Mouse (Mus musculus): ENCODE results near the gene Cfap52. TPM values are rescaled to one million over a fixed set of nuclear protein-coding genes. Genes with fewer than 3 reads are reported as not detected.
A peak's percentile ranks its signal among the peaks of the same experiment; 100 is the strongest.

Gene Cfap52
- polyA plus RNA-seq (2017; shearing (Covaris generic)), result not detected

- peak; percentile 63 for ATAC-seq
These were observed at the start of gene Cfap52 for GRCm38 (mm10) chr11:67965242-67965883. TSS of gene Cfap52 (minus strand) at chr11:67965651.

- ATAC-seq, result no peak
These were observed 46.8 kb upstream of the Cfap52 start for GRCm38 (mm10) chr11:68012207-68012606.

DNA sequence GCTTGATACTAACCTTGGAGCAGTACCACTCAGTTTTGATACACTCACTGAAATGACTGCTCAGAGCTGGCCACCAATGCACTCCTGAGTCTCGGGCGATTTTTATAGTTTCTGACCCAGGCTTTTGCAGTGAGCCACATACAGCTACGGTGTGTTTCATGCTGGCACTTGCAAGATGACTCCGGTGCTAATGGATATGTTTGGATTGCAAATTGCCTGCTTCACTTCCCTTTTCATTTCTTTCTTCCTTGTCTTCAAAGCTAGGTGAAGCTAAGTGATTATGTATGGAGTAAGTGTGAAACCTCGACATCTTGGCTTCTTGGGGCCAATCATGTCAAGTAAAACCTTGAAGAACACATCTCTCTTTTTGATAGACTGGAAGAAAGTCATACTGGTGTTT is 43.9 kb upstream of the Cfap52 start:
- no peak for ATAC-seq

DNA sequence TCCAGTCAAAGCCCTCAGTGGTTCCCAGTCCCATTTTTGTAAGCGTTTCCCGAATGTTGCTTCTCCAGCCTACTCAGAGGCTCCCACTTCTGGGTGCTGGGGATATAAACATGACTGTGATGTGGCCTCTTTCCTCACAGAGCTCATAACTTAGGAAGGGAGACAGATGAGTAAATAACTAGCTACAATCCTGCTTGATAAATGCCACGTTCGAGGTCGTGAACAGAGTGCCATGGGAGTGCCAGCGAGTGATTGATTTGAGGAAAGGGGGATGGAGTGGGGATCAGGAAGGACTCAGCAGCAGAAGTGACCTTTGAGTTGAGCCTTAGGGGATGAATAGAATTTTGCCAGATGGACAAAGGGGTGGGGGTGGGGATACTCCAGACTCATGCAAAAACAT is 42.2 kb upstream of the Cfap52 start:
- no peak for ATAC-seq

DNA sequence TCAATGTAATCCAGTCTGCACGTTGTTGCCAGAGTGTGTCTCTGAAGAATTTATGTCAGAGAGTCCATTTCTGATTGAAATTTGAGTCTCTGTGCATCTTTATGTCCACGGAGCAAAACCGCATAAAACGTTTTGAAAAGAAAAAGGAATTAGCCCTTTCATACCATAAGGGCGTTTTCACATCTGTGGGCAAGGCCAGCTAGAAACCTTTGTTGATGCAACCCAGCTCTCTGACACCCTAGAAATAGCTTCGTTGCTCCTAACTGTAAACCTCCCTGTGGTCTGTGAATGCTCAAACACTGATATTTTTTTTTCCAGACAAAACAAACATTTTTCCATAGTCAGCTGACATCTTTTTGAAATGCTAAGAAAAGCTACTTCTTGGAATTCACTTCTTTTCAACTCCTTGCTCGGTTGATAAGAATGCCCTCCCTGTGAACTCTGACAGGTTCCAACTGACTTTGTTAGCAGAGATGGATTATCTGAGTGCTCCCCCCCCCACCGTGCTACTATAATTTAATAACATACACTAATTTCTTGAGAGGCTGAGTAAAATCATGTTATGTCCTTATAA is 40.9 kb upstream of the Cfap52 start:
- no peak for ATAC-seq

- no peak for ATAC-seq
These were observed 38.7 kb upstream of the Cfap52 start for GRCm38 (mm10) chr11:68004191-68004590.

GRCm38 (mm10) chr11:67999629-68000028 is 34.2 kb upstream of the Cfap52 start:
- no peak for ATAC-seq

GRCm38 (mm10) chr11:67998905-67999304 is 33.5 kb upstream of the Cfap52 start:
- no peak for ATAC-seq

DNA sequence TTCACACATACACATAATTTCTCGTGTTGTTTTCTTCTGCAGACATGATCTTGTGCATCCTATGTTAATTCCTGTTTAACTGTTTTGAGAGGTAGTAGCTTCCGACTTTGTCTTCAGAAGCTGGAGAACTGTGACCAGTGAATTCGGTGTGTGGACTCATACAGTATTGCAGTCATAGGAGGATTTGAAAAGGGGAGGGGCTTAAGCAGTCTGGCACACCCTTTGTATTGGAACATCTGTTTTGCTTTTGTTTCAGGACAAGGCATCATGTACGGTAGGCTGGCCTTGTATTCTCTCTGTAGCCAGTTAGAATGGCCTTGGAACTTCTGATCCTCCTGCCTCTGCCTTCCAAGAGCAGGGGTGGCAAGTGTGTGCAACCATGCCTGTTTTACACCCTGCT is 30.5 kb upstream of the Cfap52 start:
- no peak for ATAC-seq

DNA sequence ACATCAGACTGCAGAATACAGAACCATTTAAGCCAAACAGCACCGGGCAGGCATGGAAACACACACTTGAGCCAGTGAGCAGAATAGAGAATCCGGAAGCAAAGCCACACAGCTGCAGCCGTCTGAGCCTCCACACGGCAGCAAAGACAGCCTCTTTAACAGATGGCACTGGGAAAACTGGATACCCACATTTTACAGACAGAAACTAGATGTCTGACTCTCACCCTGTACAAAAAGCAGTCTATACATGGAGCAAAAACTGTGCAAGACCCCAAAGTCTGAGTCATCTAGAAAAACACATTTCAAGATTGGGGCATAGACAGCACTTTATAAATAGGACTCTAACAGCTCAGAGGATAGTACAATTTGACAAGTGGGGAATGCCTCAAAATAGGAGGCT is 25.8 kb upstream of the Cfap52 start:
- no peak for ATAC-seq

DNA sequence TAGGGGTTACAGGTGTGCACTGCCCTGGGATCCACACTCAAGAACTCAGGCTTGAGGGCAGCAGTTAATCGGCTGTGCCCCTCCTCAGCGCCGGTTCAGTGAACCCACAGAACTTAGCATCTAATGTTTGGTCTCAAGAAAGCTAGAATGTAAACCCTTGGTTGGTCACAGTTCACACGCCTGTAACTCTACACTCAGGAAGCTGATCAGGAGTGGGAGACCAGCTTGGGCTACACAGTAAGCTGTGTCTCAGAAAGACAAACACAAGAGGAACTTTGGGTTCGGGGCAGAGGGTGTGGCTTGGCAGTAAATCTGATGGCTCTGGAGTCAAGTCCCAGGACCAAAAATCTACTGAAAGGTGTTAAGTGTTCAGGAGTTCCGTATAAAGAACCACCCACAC is 18.1 kb upstream of the Cfap52 start:
- ATAC-seq, result no peak

- ATAC-seq, result no peak
These were observed 9.8 kb upstream of the Cfap52 start for GRCm38 (mm10) chr11:67975252-67975651.

DNA sequence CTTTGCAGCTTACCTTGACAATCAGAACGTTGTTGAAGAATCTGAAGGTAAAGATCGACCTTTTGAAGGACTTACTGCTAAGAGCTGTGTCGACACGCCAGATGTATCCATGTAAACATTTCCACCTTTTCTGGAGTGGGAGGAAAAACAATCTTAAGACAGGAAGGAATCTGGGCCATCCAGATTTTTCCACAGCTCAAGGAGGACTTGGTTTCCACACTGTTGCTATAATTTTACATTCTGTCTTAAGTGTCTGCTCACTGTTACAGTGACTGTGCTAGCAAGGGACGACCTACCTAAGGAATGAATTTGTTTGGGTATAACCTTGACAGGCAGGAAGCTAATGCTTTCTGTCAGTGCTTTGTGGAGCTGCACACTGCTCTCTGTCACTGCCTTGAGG is 7.8 kb upstream of the Cfap52 start:
- no peak for ATAC-seq

GRCm38 (mm10) chr11:67972606-67973005 is 7.2 kb upstream of the Cfap52 start:
- ATAC-seq, result no peak

DNA sequence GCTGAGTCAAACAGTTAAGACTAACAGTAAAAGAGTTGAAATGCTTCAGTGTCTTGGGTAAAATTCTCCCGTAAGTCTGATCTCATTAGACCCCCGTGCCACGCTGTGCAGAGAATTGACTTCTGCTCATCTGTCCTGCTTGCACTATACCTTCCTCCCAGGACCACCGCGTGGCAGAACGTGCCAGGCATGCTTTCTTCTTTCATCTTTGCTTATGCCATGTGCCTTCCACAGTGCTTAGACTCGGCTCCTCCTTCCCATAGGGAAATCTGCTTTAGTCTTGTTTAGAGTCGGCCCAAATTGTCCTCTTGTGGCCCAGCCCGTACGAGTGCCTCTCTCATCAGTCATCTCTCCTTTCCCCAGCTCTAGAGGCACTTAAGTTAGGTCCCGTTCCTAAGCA is 2.4 kb upstream of the Cfap52 start:
- ATAC-seq, result no peak

GRCm38 (mm10) chr11:67965905-67966878 is 741 bp upstream of the Cfap52 start, which contains the start of gene Stx8:
TSS of gene Stx8 (plus strand) at chr11:67966193.
- ATAC-seq, result peak; percentile 92

DNA sequence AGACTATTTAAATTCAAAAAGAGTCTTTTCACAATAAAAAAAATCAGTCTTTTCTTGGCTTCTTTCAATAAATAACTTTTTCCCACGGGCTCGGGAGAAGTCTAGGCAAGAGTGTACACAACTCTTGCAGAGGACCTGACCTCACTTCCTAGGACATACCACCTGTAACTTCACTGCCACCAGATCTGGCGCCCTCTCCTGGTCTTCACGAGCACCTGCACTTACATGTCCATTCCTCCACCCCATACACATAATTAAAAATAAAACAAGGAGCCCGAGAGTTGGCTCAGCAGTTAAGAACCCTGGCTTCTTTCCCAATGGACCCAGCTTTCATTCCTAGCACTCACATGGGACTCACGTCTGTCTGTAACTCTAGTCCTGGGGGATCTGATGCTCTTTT is 1.3 kb downstream of the Cfap52 start:
- ATAC-seq, result no peak

DNA sequence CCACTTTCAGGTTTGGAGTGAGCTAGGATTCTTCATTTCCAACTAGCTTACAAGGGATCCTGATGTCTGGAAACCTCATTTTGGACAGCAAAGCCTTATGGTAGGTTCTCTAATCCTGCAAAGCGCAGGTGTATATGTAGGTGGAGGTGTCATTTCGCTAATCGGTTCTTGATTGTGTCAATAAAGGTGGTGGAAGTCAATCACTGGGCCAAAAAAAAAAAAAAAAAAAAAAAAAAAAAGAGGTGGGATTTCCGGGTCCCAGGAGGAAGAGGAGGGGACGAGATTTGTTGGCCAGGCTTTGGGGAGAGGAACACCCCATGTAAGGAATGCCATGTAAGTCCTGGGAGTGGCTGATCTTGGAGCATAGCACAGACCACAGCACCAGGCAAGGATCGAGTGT is 11.0 kb downstream of the Cfap52 start:
- ATAC-seq, result no peak

GRCm38 (mm10) chr11:67953604-67954003 is 11.8 kb downstream of the Cfap52 start:
- no peak for ATAC-seq

DNA sequence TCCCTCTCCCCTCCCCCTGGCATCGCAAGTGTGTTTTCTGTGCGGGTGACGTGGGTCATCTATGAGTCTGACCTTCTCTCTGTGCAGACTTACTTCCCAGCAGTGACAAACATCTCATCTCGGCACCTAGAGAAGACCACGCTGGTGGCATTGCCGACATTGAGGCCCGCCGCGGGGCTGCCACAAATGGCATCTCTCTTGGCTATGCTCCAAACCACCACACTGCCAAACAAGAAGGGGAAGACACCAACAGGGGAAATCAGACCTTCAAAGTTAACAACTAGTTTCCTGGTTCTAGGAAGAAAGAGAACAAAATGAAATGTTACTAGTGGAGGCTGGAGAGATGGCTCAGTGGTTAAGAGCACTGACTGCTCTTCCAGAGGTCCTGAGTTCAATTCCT is 16.0 kb downstream of the Cfap52 start:
- ATAC-seq, result no peak

- no peak for ATAC-seq
These were observed 17.2 kb downstream of the Cfap52 start for GRCm38 (mm10) chr11:67948229-67948628.

DNA sequence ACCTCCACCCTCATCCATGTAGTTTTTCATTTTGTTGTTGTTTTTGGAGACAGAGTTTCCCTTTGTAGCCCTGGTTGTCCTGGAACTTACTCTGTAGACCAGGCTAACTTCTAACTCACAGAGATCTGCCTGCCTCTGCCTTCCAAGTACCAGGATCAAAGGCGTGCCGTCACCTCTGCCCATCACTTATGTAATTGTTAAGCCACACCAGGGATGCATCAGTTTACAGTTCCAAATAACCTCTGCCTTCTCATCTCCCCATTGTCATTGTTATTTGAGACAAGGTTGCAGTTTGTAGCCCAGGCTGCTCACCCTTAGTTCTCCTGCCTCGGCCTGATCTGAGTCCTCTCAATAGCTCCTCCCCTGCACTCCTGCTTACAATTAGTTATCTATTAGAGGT is 33.3 kb downstream of the Cfap52 start:
- ATAC-seq, result no peak

- ATAC-seq, result no peak
These were observed 38.9 kb downstream of the Cfap52 start for GRCm38 (mm10) chr11:67926348-67927055.

Data from CD4-positive, CD25-positive, alpha-beta regulatory T cell, adult 4 months (primary cell).